Mouse (Mus musculus): ENCODE measurements around the gene Kxd1. TPM values are rescaled to one million over a fixed set of nuclear protein-coding genes. Genes with fewer than 3 reads are reported as not detected.

Gene Kxd1
- polyA plus RNA-seq, 1 experiment from 2014 or later, result 47.0 TPM

- H3K9ac ChIP-seq (ENCODE audit: low read length), result no peak overlapping the region
- no peaks in the 10 kb centered on the region for H3K9me3 ChIP-seq (ENCODE audit: control insufficient read depth, low read length)
- peak overlapping the region; percentile 84 for H3K4me3 ChIP-seq (ENCODE audit: low read depth, low read length)
- no peak for ATAC-seq (ENCODE audit: insufficient number of reproducible peaks, low FRiP score, low TSS enrichment, low read depth)
- H3K36me3 ChIP-seq (ENCODE audit: control insufficient read depth, insufficient read depth, low read length), result no peaks in the 10 kb centered on the region; the same call in 1 of the 2 replicates
- no peaks in the 10 kb centered on the region for H3K27me3 ChIP-seq (ENCODE audit: control insufficient read depth, insufficient read depth, low read length)
- 87% methylated on average over 5 of the region's 5 CpGs for WGBS
- H3K4me2 ChIP-seq (ENCODE audit: low read depth, severe bottlenecking), result peak overlapping the region; percentile 71; the same call in 1 of the 2 replicates
- no peak overlapping the region for H3K27ac ChIP-seq (replicated peaks; ENCODE audit: low read depth, low read length)
- no peak for DNase-seq (ENCODE audit: low spot score)
- H3K4me1 ChIP-seq (ENCODE audit: control insufficient read depth, insufficient read depth, low read length), result peaks cover 9% of the 10 kb centered on the region
Measured at GRCm38 (mm10) chr8:70541081-70541480, 13.3 kb upstream of the Kxd1 start.

GRCm38 (mm10) chr8:70540507-70541071 lies 12.8 kb upstream of the Kxd1 start:
- DNase-seq (ENCODE audit: low spot score) (no peak), ATAC-seq (ENCODE audit: insufficient number of reproducible peaks, low FRiP score, low TSS enrichment, low read depth) (no peak)
- H3K9me3 ChIP-seq (ENCODE audit: control insufficient read depth, low read length), result no peaks in the 10 kb centered on the region
- 82% methylated on average over 7 of the region's 7 CpGs for WGBS
- H3K4me2 ChIP-seq (ENCODE audit: low read depth, severe bottlenecking), result peak overlapping the region; percentile 71
- peak overlapping the region; percentile 84 for H3K4me3 ChIP-seq (ENCODE audit: low read depth, low read length)
- peaks cover 1% of the 10 kb centered on the region; the same call in 1 of the 2 replicates for H3K36me3 ChIP-seq (ENCODE audit: control insufficient read depth, insufficient read depth, low read length)
- H3K9ac ChIP-seq (ENCODE audit: low read length), result peak overlapping the region; percentile 78
- H3K27me3 ChIP-seq (ENCODE audit: control insufficient read depth, insufficient read depth, low read length), result no peaks in the 10 kb centered on the region
- H3K4me1 ChIP-seq (ENCODE audit: control insufficient read depth, insufficient read depth, low read length), result peaks cover 9% of the 10 kb centered on the region
- H3K27ac ChIP-seq (replicated peaks; ENCODE audit: low read depth, low read length), result no peak overlapping the region

- ATAC-seq (ENCODE audit: insufficient number of reproducible peaks, low FRiP score, low TSS enrichment, low read depth) (no peak), DNase-seq (ENCODE audit: low spot score) (no peak)
- Histone ChIP-seq H3K9ac (ENCODE audit: low read length) (peak overlapping the region; percentile 78), H3K4me3 (ENCODE audit: low read depth, low read length) (peak overlapping the region; percentile 84), H3K9me3 (ENCODE audit: control insufficient read depth, low read length) (no peaks in the 10 kb centered on the region), H3K36me3 (ENCODE audit: control insufficient read depth, insufficient read depth, low read length) (peaks cover 4% of the 10 kb centered on the region), H3K4me1 (ENCODE audit: control insufficient read depth, insufficient read depth, low read length) (peaks cover 9% of the 10 kb centered on the region), H3K27ac (replicated peaks; ENCODE audit: low read depth, low read length) (no peak overlapping the region), H3K4me2 (ENCODE audit: low read depth, severe bottlenecking) (peak overlapping the region; percentile 71), H3K27me3 (ENCODE audit: control insufficient read depth, insufficient read depth, low read length) (no peaks in the 10 kb centered on the region)
- WGBS, result 12% methylated on average over 4 of the region's 4 CpGs
Measured at GRCm38 (mm10) chr8:70540013-70540506, 12.3 kb upstream of the Kxd1 start.

- Histone ChIP-seq H3K9me3 (ENCODE audit: control insufficient read depth, low read length) (no peaks in the 10 kb centered on the region), H3K4me1 (ENCODE audit: control insufficient read depth, insufficient read depth, low read length) (peaks cover 9% of the 10 kb centered on the region), H3K4me3 (ENCODE audit: low read depth, low read length) (peak within 1 kb of the TSS; percentile 84), H3K27me3 (ENCODE audit: control insufficient read depth, insufficient read depth, low read length) (no peaks in the 10 kb centered on the region), H3K27ac (replicated peaks; ENCODE audit: low read depth, low read length) (peak within 1 kb of the TSS; percentile 62), H3K36me3 (ENCODE audit: control insufficient read depth, insufficient read depth, low read length) (peaks cover 8% of the 10 kb centered on the region), H3K9ac (ENCODE audit: low read length) (peak within 1 kb of the TSS; percentile 78), H3K4me2 (ENCODE audit: low read depth, severe bottlenecking) (peak within 1 kb of the TSS; percentile 71)
- DNase-seq (ENCODE audit: low spot score) (peak; percentile 100), ATAC-seq (ENCODE audit: insufficient number of reproducible peaks, low FRiP score, low TSS enrichment, low read depth) (peak; percentile 86)
- WGBS, result under 1% methylated on average over 58 of the region's 58 CpGs
Measured at GRCm38 (mm10) chr8:70539077-70539813, 11.5 kb upstream of the Kxd1 start, which contains the start of gene Ell. Gene Ell (plus strand): TSS chr8:70539457.

GRCm38 (mm10) chr8:70538633-70539076 lies 10.9 kb upstream of the Kxd1 start:
- H3K4me3 ChIP-seq (ENCODE audit: low read depth, low read length), result peak overlapping the region; percentile 84
- DNase-seq (ENCODE audit: low spot score), result peak; percentile 100
- H3K9ac ChIP-seq (ENCODE audit: low read length), result peak overlapping the region; percentile 49
- peak overlapping the region; percentile 71 for H3K4me2 ChIP-seq (ENCODE audit: low read depth, severe bottlenecking)
- peaks cover 10% of the 10 kb centered on the region for H3K36me3 ChIP-seq (ENCODE audit: control insufficient read depth, insufficient read depth, low read length)
- ATAC-seq (ENCODE audit: insufficient number of reproducible peaks, low FRiP score, low TSS enrichment, low read depth), result peak; percentile 73
- H3K9me3 ChIP-seq (ENCODE audit: control insufficient read depth, low read length), result no peaks in the 10 kb centered on the region
- WGBS, result under 1% methylated on average over 32 of the region's 32 CpGs
- no peaks in the 10 kb centered on the region for H3K27me3 ChIP-seq (ENCODE audit: control insufficient read depth, insufficient read depth, low read length)
- H3K4me1 ChIP-seq (ENCODE audit: control insufficient read depth, insufficient read depth, low read length), result peaks cover 9% of the 10 kb centered on the region
- H3K27ac ChIP-seq (replicated peaks; ENCODE audit: low read depth, low read length), result peak overlapping the region; percentile 62; the same call in 1 of the 2 replicates

- H3K9me3 ChIP-seq (ENCODE audit: control insufficient read depth, low read length), result no peaks in the 10 kb centered on the region
- DNase-seq (ENCODE audit: low spot score) (peak; percentile 63), ATAC-seq (ENCODE audit: insufficient number of reproducible peaks, low FRiP score, low TSS enrichment, low read depth) (peak; percentile 9)
- peak overlapping the region; percentile 30; the same call in 1 of the 2 replicates for H3K27ac ChIP-seq (replicated peaks; ENCODE audit: low read depth, low read length)
- no peaks in the 10 kb centered on the region for H3K27me3 ChIP-seq (ENCODE audit: control insufficient read depth, insufficient read depth, low read length)
- 17% methylated on average over 24 of the region's 24 CpGs for WGBS
- H3K36me3 ChIP-seq (ENCODE audit: control insufficient read depth, insufficient read depth, low read length), result peaks cover 12% of the 10 kb centered on the region
- peak overlapping the region; percentile 84 for H3K4me3 ChIP-seq (ENCODE audit: low read depth, low read length)
- H3K9ac ChIP-seq (ENCODE audit: low read length), result peak overlapping the region; percentile 49
- H3K4me1 ChIP-seq (ENCODE audit: control insufficient read depth, insufficient read depth, low read length), result peaks cover 9% of the 10 kb centered on the region
- peak overlapping the region; percentile 71 for H3K4me2 ChIP-seq (ENCODE audit: low read depth, severe bottlenecking)
Measured at GRCm38 (mm10) chr8:70538024-70538579, 10.3 kb upstream of the Kxd1 start.

DNA sequence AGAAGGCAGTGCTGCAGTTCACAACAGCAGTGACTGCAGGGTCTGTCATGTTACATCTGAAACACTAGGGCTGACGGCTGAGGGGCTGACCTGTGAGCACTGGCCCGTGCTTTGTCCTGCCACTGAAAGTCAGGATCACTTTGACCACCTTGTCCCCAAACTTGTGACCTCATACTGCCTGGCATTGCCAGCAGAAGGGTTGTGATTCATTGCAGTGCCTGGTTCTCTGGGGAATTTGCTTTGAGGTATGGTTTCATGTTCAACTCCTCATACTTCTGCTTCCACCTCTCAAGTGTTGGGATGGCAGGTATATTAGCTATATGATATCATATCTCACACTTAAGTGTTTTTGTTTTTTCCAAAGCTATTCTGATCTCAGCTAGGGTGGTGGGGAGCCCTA lies 7.9 kb upstream of the Kxd1 start:
- H3K9ac ChIP-seq (ENCODE audit: low read length), result no peak overlapping the region
- ATAC-seq (ENCODE audit: insufficient number of reproducible peaks, low FRiP score, low TSS enrichment, low read depth), result no peak
- no peak for DNase-seq (ENCODE audit: low spot score)
- 85% methylated on average over 2 of the region's 2 CpGs for WGBS
- peaks cover 8% of the 10 kb centered on the region for H3K4me1 ChIP-seq (ENCODE audit: control insufficient read depth, insufficient read depth, low read length)
- no peaks in the 10 kb centered on the region for H3K27me3 ChIP-seq (ENCODE audit: control insufficient read depth, insufficient read depth, low read length)
- H3K4me3 ChIP-seq (ENCODE audit: low read depth, low read length), result no peak overlapping the region
- H3K27ac ChIP-seq (replicated peaks; ENCODE audit: low read depth, low read length), result no peak overlapping the region
- peaks cover 28% of the 10 kb centered on the region for H3K36me3 ChIP-seq (ENCODE audit: control insufficient read depth, insufficient read depth, low read length)
- H3K9me3 ChIP-seq (ENCODE audit: control insufficient read depth, low read length), result no peaks in the 10 kb centered on the region
- no peak overlapping the region for H3K4me2 ChIP-seq (ENCODE audit: low read depth, severe bottlenecking)

GRCm38 (mm10) chr8:70535221-70535620 lies 7.5 kb upstream of the Kxd1 start:
- H3K9ac ChIP-seq (ENCODE audit: low read length), result no peak overlapping the region
- 92% methylated on average over 3 of the region's 3 CpGs for WGBS
- H3K4me1 ChIP-seq (ENCODE audit: control insufficient read depth, insufficient read depth, low read length), result peaks cover 3% of the 10 kb centered on the region
- ATAC-seq (ENCODE audit: insufficient number of reproducible peaks, low FRiP score, low TSS enrichment, low read depth) (no peak), DNase-seq (ENCODE audit: low spot score) (no peak)
- no peak overlapping the region for H3K4me2 ChIP-seq (ENCODE audit: low read depth, severe bottlenecking)
- peaks cover 31% of the 10 kb centered on the region for H3K36me3 ChIP-seq (ENCODE audit: control insufficient read depth, insufficient read depth, low read length)
- no peak overlapping the region for H3K4me3 ChIP-seq (ENCODE audit: low read depth, low read length)
- H3K9me3 ChIP-seq (ENCODE audit: control insufficient read depth, low read length), result no peaks in the 10 kb centered on the region
- no peaks in the 10 kb centered on the region for H3K27me3 ChIP-seq (ENCODE audit: control insufficient read depth, insufficient read depth, low read length)
- no peak overlapping the region for H3K27ac ChIP-seq (replicated peaks; ENCODE audit: low read depth, low read length)
